In genomic region chr11:117496812-117497211, GRCm38 (mm10) we compare ENCODE assay signal across 11 mouse cellular contexts. TPM values are rescaled to one million over a fixed set of nuclear protein-coding genes. Genes with fewer than 3 reads are reported as not detected.
DNase-seq lines count a peak whose midpoint lies in the region; ATAC-seq and TF ChIP-seq lines count a peak whose summit lies in the region.
"Had no signal": no experiment of that assay in that cellular context is flagged by ENCODE, and none has a peak within 500 bp of the region (broad histone marks: within the 10 kb centered on the region; RNA-seq: fewer than 3 reads in every experiment).

No protein-coding gene starts in this region.

- H3K9ac ChIP-seq in intestine, embryonic 15.5 days, result no peak overlapping the region
- no peak overlapping the region for H3K9ac ChIP-seq in intestine, postnatal 0 days (ENCODE audit: low read depth, low read length)
- peak overlapping the region; percentile 27; the same call in 1 of the 2 replicates for H3K9ac ChIP-seq in embryonic facial prominence, embryonic 12.5 days
- peak overlapping the region; percentile 1; the same call in 1 of the 2 replicates for H3K9ac ChIP-seq in hindbrain, embryonic 14.5 days
- peak overlapping the region; percentile 55 for H3K9ac ChIP-seq in midbrain, embryonic 16.5 days (ENCODE audit: low read depth, low read length)
- H3K9ac ChIP-seq: heart, embryonic 15.5 days; liver, embryonic 15.5 days had no signal

- H3K4me2 ChIP-seq in intestine, embryonic 15.5 days (replicated peaks), result no peak overlapping the region; the same call in 1 of the 2 replicates
- no peak overlapping the region for H3K4me2 ChIP-seq in intestine, postnatal 0 days (replicated peaks; ENCODE audit: low read depth)
- peak overlapping the region; percentile 21 for H3K4me2 ChIP-seq in embryonic facial prominence, embryonic 12.5 days (replicated peaks)
- H3K4me2 ChIP-seq in hindbrain, embryonic 14.5 days (replicated peaks), result peak overlapping the region; percentile 33; the same call in 1 of the 2 replicates
- H3K4me2 ChIP-seq in midbrain, embryonic 16.5 days (ENCODE audit: low read length), result peak overlapping the region; percentile 20
- H3K4me2 ChIP-seq: heart, embryonic 15.5 days; liver, embryonic 15.5 days had no signal

- H3K27ac ChIP-seq in intestine, embryonic 15.5 days, result no peak overlapping the region
- H3K27ac ChIP-seq in intestine, postnatal 0 days (ENCODE audit: low read depth, low read length), result no peak overlapping the region
- H3K27ac ChIP-seq in embryonic facial prominence, embryonic 12.5 days, result peak overlapping the region; percentile 76
- H3K27ac ChIP-seq in hindbrain, embryonic 14.5 days, result peak overlapping the region; percentile 89
- peak overlapping the region; percentile 83 for H3K27ac ChIP-seq in midbrain, embryonic 16.5 days (ENCODE audit: low read length)
- H3K27ac ChIP-seq: heart, embryonic 15.5 days; liver, embryonic 15.5 days had no signal

- 0 out of 2 replicates have a peak, but pooled peaks have one; percentile 17 for ATAC-seq in intestine, embryonic 15.5 days
- ATAC-seq in intestine, postnatal 0 days, result no peak
- ATAC-seq in embryonic facial prominence, embryonic 12.5 days (ENCODE audit: insufficient number of reproducible peaks, insufficient read depth, low FRiP score, low TSS enrichment), result 0 out of 2 replicates have a peak, but pooled peaks have one; percentile 12
- ATAC-seq in hindbrain, embryonic 14.5 days (ENCODE audit: low FRiP score), result peak; percentile 35; the same call in 1 of the 2 replicates
- ATAC-seq in midbrain, embryonic 16.5 days, result peak; percentile 58; the same call in 1 of the 2 replicates
- ATAC-seq in megakaryocyte progenitor cell, adult 5-6 weeks (replicated peaks; ENCODE audit: poor library complexity), result no peak

- peaks cover 16% of the 10 kb centered on the region for H3K4me1 ChIP-seq in intestine, embryonic 15.5 days (replicated peaks)
- H3K4me1 ChIP-seq in intestine, postnatal 0 days (replicated peaks; ENCODE audit: control insufficient read depth, insufficient read depth, low read length), result no peaks in the 10 kb centered on the region
- peaks cover 49% of the 10 kb centered on the region for H3K4me1 ChIP-seq in embryonic facial prominence, embryonic 12.5 days
- H3K4me1 ChIP-seq in hindbrain, embryonic 14.5 days (replicated peaks; ENCODE audit: control insufficient read depth, insufficient read depth, low read length), result peaks cover 36% of the 10 kb centered on the region
- peaks cover 44% of the 10 kb centered on the region for H3K4me1 ChIP-seq in midbrain, embryonic 16.5 days (ENCODE audit: control insufficient read depth, insufficient read depth, low read length)
- H3K4me1 ChIP-seq: liver, embryonic 15.5 days had no signal

- no peak overlapping the region for H3K4me3 ChIP-seq in intestine, embryonic 15.5 days (replicated peaks)
- no peak overlapping the region for H3K4me3 ChIP-seq in intestine, postnatal 0 days (ENCODE audit: low read depth, low read length)
- H3K4me3 ChIP-seq in embryonic facial prominence, embryonic 12.5 days, result no peak overlapping the region
- no peak overlapping the region for H3K4me3 ChIP-seq in hindbrain, embryonic 14.5 days (replicated peaks; ENCODE audit: low read length)
- no peak overlapping the region for H3K4me3 ChIP-seq in midbrain, embryonic 16.5 days (ENCODE audit: low read depth, low read length)
- H3K4me3 ChIP-seq: heart, embryonic 15.5 days; liver, embryonic 15.5 days had no signal

- H3K36me3 ChIP-seq in intestine, embryonic 15.5 days, result no peaks in the 10 kb centered on the region
- H3K36me3 ChIP-seq in intestine, postnatal 0 days (ENCODE audit: control insufficient read depth, insufficient read depth), result no peaks in the 10 kb centered on the region
- H3K36me3 ChIP-seq in embryonic facial prominence, embryonic 12.5 days, result no peaks in the 10 kb centered on the region
- H3K36me3 ChIP-seq in hindbrain, embryonic 14.5 days (replicated peaks; ENCODE audit: control insufficient read depth, insufficient read depth), result no peaks in the 10 kb centered on the region
- no peaks in the 10 kb centered on the region for H3K36me3 ChIP-seq in midbrain, embryonic 16.5 days (ENCODE audit: control insufficient read depth, insufficient read depth, low read length)
- H3K36me3 ChIP-seq: heart, embryonic 15.5 days; liver, embryonic 15.5 days had no signal

- H3K27me3 ChIP-seq in intestine, embryonic 15.5 days (replicated peaks), result no peaks in the 10 kb centered on the region
- 0 out of 2 replicates have a peak, but pooled peaks cover 5% of the 10 kb centered on the region for H3K27me3 ChIP-seq in intestine, postnatal 0 days (replicated peaks; ENCODE audit: control insufficient read depth, insufficient read depth, low read length)
- H3K27me3 ChIP-seq in embryonic facial prominence, embryonic 12.5 days, result no peaks in the 10 kb centered on the region
- H3K27me3 ChIP-seq in hindbrain, embryonic 14.5 days (ENCODE audit: control insufficient read depth, insufficient read depth, low read length), result no peaks in the 10 kb centered on the region
- no peaks in the 10 kb centered on the region for H3K27me3 ChIP-seq in midbrain, embryonic 16.5 days (ENCODE audit: control insufficient read depth, insufficient read depth, low read depth, low read length)
- H3K27me3 ChIP-seq: liver, embryonic 15.5 days had no signal

- no peak for TF ChIP-seq CTCF in intestine, postnatal 0 days (IDR thresholded peaks at IDR 0.05; ENCODE audit: low read depth)

- H3K9me3 ChIP-seq in intestine, embryonic 15.5 days, result no peaks in the 10 kb centered on the region
- no peaks in the 10 kb centered on the region for H3K9me3 ChIP-seq in intestine, postnatal 0 days (ENCODE audit: control insufficient read depth)
- H3K9me3 ChIP-seq in embryonic facial prominence, embryonic 12.5 days, result no peaks in the 10 kb centered on the region
- no peaks in the 10 kb centered on the region for H3K9me3 ChIP-seq in hindbrain, embryonic 14.5 days (ENCODE audit: control insufficient read depth, low read length)
- H3K9me3 ChIP-seq in midbrain, embryonic 16.5 days (replicated peaks; ENCODE audit: control insufficient read depth, low read length, poor library complexity, severe bottlenecking), result no peaks in the 10 kb centered on the region
- H3K9me3 ChIP-seq: heart, embryonic 15.5 days; liver, embryonic 15.5 days had no signal

- WGBS in intestine, embryonic 15.5 days, result 37% methylated on average over 4 of the region's 4 CpGs
- 51% methylated on average over 4 of the region's 4 CpGs for WGBS in intestine, postnatal 0 days
- WGBS in embryonic facial prominence, embryonic 12.5 days, result 30% methylated on average over 4 of the region's 4 CpGs
- 17% methylated on average over 4 of the region's 4 CpGs for WGBS in hindbrain, embryonic 14.5 days
- 10% methylated on average over 4 of the region's 4 CpGs for WGBS in midbrain, embryonic 16.5 days

- no peak for DNase-seq in hindbrain, embryonic 14.5 days (ENCODE audit: low spot score)
- DNase-seq in gastrocnemius, postnatal 4 days (ENCODE audit: low spot score in 2 of 2), result no peak
- DNase-seq in left cerebral cortex, adult 9 months (ENCODE audit: low spot score in 2 of 2), result no peak

RNA-seq across cellular contexts. Expression of gene Gm11733, which starts 12.6 kb away (rescaled TPM):
- polyA plus RNA-seq in intestine, embryonic 15.5 days (2015; fragmentation: Nextera tagmentation; extraction: Ambion mirVana), result not detected in 2 replicates
- polyA plus RNA-seq in intestine, postnatal 0 days (2015; fragmentation: Nextera tagmentation; extraction: Ambion mirVana), result not detected in 2 replicates
- not detected in 2 replicates for polyA plus RNA-seq in embryonic facial prominence, embryonic 12.5 days (2016; fragmentation: Nextera tagmentation; extraction: Ambion mirVana)
- not detected in 2 replicates for polyA plus RNA-seq in hindbrain, embryonic 14.5 days (2014; fragmentation: Nextera tagmentation; extraction: Ambion mirVana)
- polyA plus RNA-seq in midbrain, embryonic 16.5 days (2015; fragmentation: Nextera tagmentation; extraction: Ambion mirVana), result not detected in 2 replicates
- total RNA-seq in gastrocnemius, postnatal 4 days (2021), result not detected
- total RNA-seq in megakaryocyte progenitor cell, adult 5-6 weeks (2015), result not detected in 2 replicates
- not detected in 2 replicates for total RNA-seq in megakaryocyte progenitor cell, adult 5-6 weeks (2017)
- polyA plus RNA-seq: C2C12; heart, embryonic 15.5 days; liver, embryonic 15.5 days had no signal

Comparison
In these comparisons a context has a peak if more than half of its experiments do, and no peak if none do; other contexts are left out.
1. ATAC-seq: peak in intestine, embryonic 15.5 days (single experiment), embryonic facial prominence, embryonic 12.5 days (single experiment), hindbrain, embryonic 14.5 days (single experiment) and midbrain, embryonic 16.5 days (single experiment); none in intestine, postnatal 0 days (single experiment) and megakaryocyte progenitor cell, adult 5-6 weeks (single experiment).
2. H3K27ac ChIP-seq: peak in embryonic facial prominence, embryonic 12.5 days (single experiment), hindbrain, embryonic 14.5 days (single experiment) and midbrain, embryonic 16.5 days (single experiment); none in intestine, embryonic 15.5 days (single experiment) and intestine, postnatal 0 days (single experiment).
3. H3K4me2 ChIP-seq: peak in embryonic facial prominence, embryonic 12.5 days (single experiment), hindbrain, embryonic 14.5 days (single experiment) and midbrain, embryonic 16.5 days (single experiment); none in intestine, embryonic 15.5 days (single experiment) and intestine, postnatal 0 days (single experiment).
4. H3K9ac ChIP-seq: peak in embryonic facial prominence, embryonic 12.5 days (single experiment), hindbrain, embryonic 14.5 days (single experiment) and midbrain, embryonic 16.5 days (single experiment); none in intestine, embryonic 15.5 days (single experiment) and intestine, postnatal 0 days (single experiment).